Mouse (Mus musculus) midbrain, embryonic 12.5 days (tissue): ENCODE measurements around the gene Kcnn1. TPM values are rescaled to one million over a fixed set of nuclear protein-coding genes. Genes with fewer than 3 reads are reported as not detected.
"Not testable (repeated sequence)": the region's sequence is repeated elsewhere in the genome, so short reads cannot be mapped to it uniquely, and the experiment has no call there.

Source experiments
- ATAC-seq: fragments of 200-750 bp; cut with Nextera tagmentation; 2 replicates; pipeline ENCODE4 v1.8.0; 2017; ENCODE audit warnings: low read depth, moderate TSS enrichment, moderate library complexity; ENCODE audit not compliant: low FRiP score
- H3K27ac ChIP-seq: fragments of 300-500 bp; sonication (generic); replicated peaks from 2 replicates; pipeline ENCODE4 v1.5.1; 2016; ENCODE audit warnings: mild to moderate bottlenecking
- H3K27me3 ChIP-seq: fragments of 300-500 bp; sonication (generic); 2 replicates; pipeline ENCODE4 v1.6.1; 2016; ENCODE audit warnings: mild to moderate bottlenecking
- H3K36me3 ChIP-seq: fragments of 300-500 bp; sonication (generic); 2 replicates; pipeline ENCODE4 v1.6.1; 2016
- H3K4me1 ChIP-seq: fragments of 300-500 bp; sonication (generic); 2 replicates; pipeline ENCODE4 v1.6.1; 2016
- H3K4me2 ChIP-seq: fragments of 300-500 bp; sonication (generic); replicated peaks from 2 replicates; pipeline ENCODE4 v1.6.1; 2016; ENCODE audit warnings: mild to moderate bottlenecking, moderate library complexity
- H3K4me3 ChIP-seq: fragments of 300-500 bp; sonication (generic); 2 replicates; pipeline ENCODE4 v1.5.1; 2016; ENCODE audit warnings: mild to moderate bottlenecking
- H3K9ac ChIP-seq: fragments of 300-500 bp; sonication (generic); replicated peaks from 2 replicates; pipeline ENCODE4 v1.6.1; 2016; ENCODE audit warnings: mild to moderate bottlenecking, moderate library complexity
- H3K9me3 ChIP-seq: fragments of 300-500 bp; sonication (generic); 2 replicates; pipeline ENCODE4 v1.6.1; 2016; ENCODE audit warnings: mild to moderate bottlenecking
- WGBS: fragments of 180-500 bp; shearing (Covaris S2); methylation state at CpG from one replicate; pipeline ENCODE4 v1.1.7; 2016; 5-methylcytosine and 5-hydroxymethylcytosine counted together
- polyA plus RNA-seq: library from polyadenylated mRNA; unstranded; fragments of >200 nt; fragmentation: Nextera tagmentation; extraction: Ambion mirVana; gene quantifications from 2 replicates; pipeline ENCODE4 v1.2.1, GENCODE M21; 2016

Kcnn1 gene
- polyA plus RNA-seq, 1 experiment from 2014 or later: 27.4 TPM

- Histone ChIP-seq H3K4me1 (peaks cover 17% of the 10 kb centered on the region), H3K27ac (no peak overlapping the region), H3K36me3 (peaks cover 13% of the 10 kb centered on the region), H3K4me3 (no peak overlapping the region), H3K27me3 (no peaks in the 10 kb centered on the region), H3K4me2 (no peak overlapping the region), H3K9ac (no peak overlapping the region), H3K9me3 (no peaks in the 10 kb centered on the region)
- ATAC-seq: no peak
- 87% methylated on average over 12 of the region's 12 CpGs for WGBS
These were observed 26.4 kb downstream of the Kcnn1 start for GRCm38 (mm10) chr8:70836666-70837065.

GRCm38 (mm10) chr8:70834071-70834470 is 29.0 kb downstream of the Kcnn1 start:
- H3K4me1 ChIP-seq: peaks cover 14% of the 10 kb centered on the region

GRCm38 (mm10) chr8:70833520-70833919 is 29.5 kb downstream of the Kcnn1 start:
- H3K4me2 ChIP-seq: no peak overlapping the region
- no peak for ATAC-seq
- H3K36me3 ChIP-seq: peaks cover 13% of the 10 kb centered on the region
- H3K9me3 ChIP-seq: no peaks in the 10 kb centered on the region
- H3K4me3 ChIP-seq: no peak overlapping the region
- H3K4me1 ChIP-seq: peaks cover 8% of the 10 kb centered on the region
- no peak overlapping the region for H3K9ac ChIP-seq
- WGBS: 54% methylated on average over 15 of the region's 15 CpGs
- H3K27me3 ChIP-seq: no peaks in the 10 kb centered on the region
- no peak overlapping the region for H3K27ac ChIP-seq

More at GRCm38 (mm10) chr8:70834071-70834470, 29.0 kb downstream of the Kcnn1 start:
- Histone ChIP-seq H3K4me2 (no peak overlapping the region), H3K4me3 (no peak overlapping the region), H3K9ac (no peak overlapping the region), H3K27me3 (no peaks in the 10 kb centered on the region), H3K27ac (no peak overlapping the region), H3K36me3 (peaks cover 13% of the 10 kb centered on the region), H3K9me3 (no peaks in the 10 kb centered on the region)
- WGBS: 93% methylated on average over 3 of the region's 3 CpGs
- ATAC-seq: no peak

GRCm38 (mm10) chr8:70833018-70833482 is 30.0 kb downstream of the Kcnn1 start:
- no peak overlapping the region for H3K9ac ChIP-seq
- WGBS: 57% methylated on average over 9 of the region's 9 CpGs
- H3K36me3 ChIP-seq: peaks cover 13% of the 10 kb centered on the region
- H3K4me2 ChIP-seq: no peak overlapping the region
- H3K9me3 ChIP-seq: no peaks in the 10 kb centered on the region
- no peak overlapping the region for H3K4me3 ChIP-seq
- H3K27me3 ChIP-seq: no peaks in the 10 kb centered on the region
- no peak for ATAC-seq
- H3K4me1 ChIP-seq: peaks cover 6% of the 10 kb centered on the region
- no peak overlapping the region for H3K27ac ChIP-seq

- Histone ChIP-seq H3K27me3 (no peaks in the 10 kb centered on the region), H3K27ac (no peak overlapping the region), H3K4me2 (no peak overlapping the region), H3K9ac (no peak overlapping the region), H3K4me1 (peaks cover 6% of the 10 kb centered on the region), H3K4me3 (no peak overlapping the region), H3K36me3 (peaks cover 13% of the 10 kb centered on the region), H3K9me3 (no peaks in the 10 kb centered on the region)
- WGBS: 76% methylated on average over 11 of the region's 11 CpGs
- ATAC-seq: no peak
These were observed 30.7 kb downstream of the Kcnn1 start for GRCm38 (mm10) chr8:70832371-70832770.

GRCm38 (mm10) chr8:70831517-70831916 is 31.5 kb downstream of the Kcnn1 start:
- Histone ChIP-seq H3K9ac (no peak overlapping the region), H3K9me3 (no peaks in the 10 kb centered on the region), H3K27ac (no peak overlapping the region), H3K36me3 (peaks cover 13% of the 10 kb centered on the region), H3K4me2 (no peak overlapping the region), H3K27me3 (no peaks in the 10 kb centered on the region), H3K4me3 (no peak overlapping the region), H3K4me1 (peaks cover 6% of the 10 kb centered on the region)
- 90% methylated on average over 8 of the region's 8 CpGs for WGBS
- no peak for ATAC-seq

- Histone ChIP-seq H3K4me3 (no peak overlapping the region), H3K4me1 (no peaks in the 10 kb centered on the region; the same call in 1 of the 2 replicates), H3K27me3 (0 out of 2 replicates have a peak, but pooled peaks cover 3% of the 10 kb centered on the region), H3K36me3 (no peaks in the 10 kb centered on the region), H3K9me3 (no peaks in the 10 kb centered on the region), H3K4me2 (no peak overlapping the region), H3K9ac (no peak overlapping the region), H3K27ac (no peak overlapping the region)
- no peak for ATAC-seq
- 93% methylated on average over 1 of the region's 1 CpGs for WGBS
These were observed 35.3 kb downstream of the Kcnn1 start for GRCm38 (mm10) chr8:70827796-70828195.

- WGBS: 91% methylated on average over 2 of the region's 2 CpGs
These were observed 36.0 kb downstream of the Kcnn1 start for GRCm38 (mm10) chr8:70827010-70827409.

GRCm38 (mm10) chr8:70825816-70826215 is 37.2 kb downstream of the Kcnn1 start:
- Histone ChIP-seq H3K27ac (no peak overlapping the region), H3K9me3 (no peaks in the 10 kb centered on the region), H3K9ac (no peak overlapping the region), H3K4me3 (no peak overlapping the region), H3K36me3 (no peaks in the 10 kb centered on the region), H3K4me1 (no peaks in the 10 kb centered on the region), H3K27me3 (peaks cover 17% of the 10 kb centered on the region), H3K4me2 (no peak overlapping the region)
- ATAC-seq: no peak
- 86% methylated on average over 8 of the region's 8 CpGs for WGBS

More at GRCm38 (mm10) chr8:70827010-70827409, 36.0 kb downstream of the Kcnn1 start:
- Histone ChIP-seq H3K27me3 (peaks cover 6% of the 10 kb centered on the region; the same call in 1 of the 2 replicates), H3K36me3 (no peaks in the 10 kb centered on the region), H3K4me1 (no peaks in the 10 kb centered on the region), H3K4me2 (no peak overlapping the region), H3K9ac (no peak overlapping the region), H3K27ac (no peak overlapping the region), H3K4me3 (no peak overlapping the region), H3K9me3 (no peaks in the 10 kb centered on the region)
- ATAC-seq: no peak

GRCm38 (mm10) chr8:70823802-70824201 is 39.3 kb downstream of the Kcnn1 start:
- Histone ChIP-seq H3K4me3 (no peak overlapping the region), H3K4me2 (no peak overlapping the region), H3K9me3 (peaks cover 1% of the 10 kb centered on the region; the same call in 1 of the 2 replicates), H3K36me3 (no peaks in the 10 kb centered on the region), H3K4me1 (no peaks in the 10 kb centered on the region), H3K27me3 (peaks cover 37% of the 10 kb centered on the region), H3K9ac (no peak overlapping the region), H3K27ac (no peak overlapping the region)
- WGBS: 86% methylated on average over 7 of the region's 7 CpGs
- no peak for ATAC-seq

GRCm38 (mm10) chr8:70822594-70822993 is 40.5 kb downstream of the Kcnn1 start:
- H3K27ac ChIP-seq, H3K4me2 ChIP-seq, H3K9ac ChIP-seq, ATAC-seq, H3K4me3 ChIP-seq, H3K9me3 ChIP-seq, H3K4me1 ChIP-seq, H3K36me3 ChIP-seq: not testable (repeated sequence)
- whole genome bisulfite sequencing: 79% methylated on average over 3 of the region's 3 CpGs
- H3K27me3 ChIP-seq: peaks cover 41% of the 10 kb centered on the region

- Histone ChIP-seq H3K4me2 (no peak overlapping the region), H3K36me3 (no peaks in the 10 kb centered on the region), H3K9me3 (peaks cover 6% of the 10 kb centered on the region; the same call in 1 of the 2 replicates), H3K9ac (no peak overlapping the region), H3K27ac (no peak overlapping the region), H3K4me3 (no peak overlapping the region), H3K4me1 (peaks cover 2% of the 10 kb centered on the region; the same call in 1 of the 2 replicates), H3K27me3 (peaks cover 46% of the 10 kb centered on the region)
- ATAC-seq: no peak
- 56% methylated on average over 11 of the region's 11 CpGs for WGBS
These were observed 41.1 kb downstream of the Kcnn1 start for GRCm38 (mm10) chr8:70821992-70822391.
